Mouse (Mus musculus) 3T3-L1 (cell line): ENCODE results near the gene B4galt5.
"Not testable (repeated sequence)": the region's sequence is repeated elsewhere in the genome, so short reads cannot be mapped to it uniquely, and the experiment has no call there.

Source experiments
- DNase-seq: peaks from one replicate; pipeline ENCODE4 v3.0.0-alpha.2; 2015; ENCODE audit warnings: low read depth, low spot score

The B4galt5 gene

GRCm38 (mm10) chr2:167348376-167349282 is at the start of gene B4galt5:
Gene B4galt5, minus strand, starts transcription at chr2:167349183.
- DNase-seq = peak; percentile 14

- DNase-seq = not testable (repeated sequence)
Observed at GRCm38 (mm10) chr2:167396420-167396819, 47.4 kb upstream of the B4galt5 start.

GRCm38 (mm10) chr2:167394426-167394825 is 45.4 kb upstream of the B4galt5 start:
- DNase-seq = no peak

DNA sequence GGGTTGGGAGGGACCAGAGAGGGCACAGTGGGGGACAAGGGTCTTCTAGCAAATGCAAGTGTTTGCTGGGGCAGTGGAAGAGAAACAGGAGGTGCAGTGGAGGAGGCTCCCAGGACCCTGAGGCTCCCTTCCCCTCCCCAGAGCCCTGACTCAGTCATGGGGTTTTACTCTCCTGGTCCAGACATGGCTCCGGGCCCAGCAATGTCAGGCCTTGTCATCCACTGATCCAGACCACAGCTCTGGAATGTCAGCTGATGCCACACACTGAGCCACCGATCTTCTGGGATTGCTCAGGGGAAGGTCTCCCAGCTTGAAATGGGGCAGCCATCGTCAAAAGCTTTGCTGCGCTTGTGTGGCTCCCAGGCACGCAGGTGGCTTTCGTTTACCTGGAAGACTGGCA is 38.0 kb upstream of the B4galt5 start:
- peak; percentile 91 for DNase-seq

GRCm38 (mm10) chr2:167386456-167386855 is 37.5 kb upstream of the B4galt5 start:
- DNase-seq = peak; percentile 90

DNA sequence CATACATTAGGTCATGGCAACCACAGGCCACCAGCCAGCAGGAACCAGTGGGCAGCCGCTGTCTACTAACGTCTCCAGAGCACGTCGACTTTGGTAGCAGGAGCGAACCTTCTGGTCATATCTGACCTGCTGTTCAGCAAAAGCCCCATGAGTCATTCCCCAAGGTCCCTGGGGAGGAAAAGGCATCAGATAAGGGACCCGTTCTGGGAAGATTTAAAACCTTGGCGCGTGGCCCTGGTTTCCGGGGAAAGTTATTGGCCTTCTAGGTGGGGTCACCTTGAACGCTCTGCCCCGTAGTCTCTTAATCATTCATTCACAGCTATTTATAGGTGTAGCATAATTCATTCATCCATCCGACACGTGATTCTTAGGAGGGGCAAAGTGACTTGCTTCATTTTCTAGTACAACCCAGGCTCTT is 34.7 kb upstream of the B4galt5 start:
- peak; percentile 82 for DNase-seq

- DNase-seq = no peak
Observed at GRCm38 (mm10) chr2:167382389-167382788, 33.4 kb upstream of the B4galt5 start.

GRCm38 (mm10) chr2:167381596-167381995 is 32.6 kb upstream of the B4galt5 start:
- no peak for DNase-seq

DNA sequence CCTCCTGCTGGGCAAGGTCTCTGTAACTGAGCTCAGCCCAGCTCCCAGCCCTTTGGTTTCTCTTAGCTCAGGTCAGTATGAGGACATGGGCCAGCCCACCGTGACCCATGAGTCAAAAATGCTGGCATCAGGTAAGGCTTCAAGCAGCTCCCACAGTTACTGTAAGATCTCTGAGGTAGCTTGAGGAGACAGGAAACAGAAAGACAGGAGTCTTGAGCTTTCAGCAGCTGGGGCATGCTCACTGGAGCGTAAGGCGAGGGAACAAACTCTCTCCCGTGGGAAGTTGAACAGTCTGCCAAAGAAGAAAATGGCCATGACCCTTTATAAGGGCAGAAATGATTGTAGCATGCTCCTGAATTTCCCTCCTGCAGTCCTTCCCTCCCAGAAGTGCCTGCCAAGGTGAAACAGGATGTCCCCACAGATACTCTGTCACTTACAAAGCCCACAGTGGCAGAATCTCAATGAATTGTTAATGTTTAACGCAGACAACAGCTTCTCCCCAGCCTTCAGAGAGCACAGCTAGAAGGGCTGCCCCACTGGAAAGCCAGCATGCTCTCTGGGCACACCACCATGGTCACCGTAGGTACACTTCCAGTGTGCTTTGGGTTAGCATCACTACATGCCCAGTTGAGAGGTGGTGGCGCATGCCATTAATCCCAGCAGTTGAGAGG is 31.8 kb upstream of the B4galt5 start:
- peak; percentile 59 for DNase-seq

DNA sequence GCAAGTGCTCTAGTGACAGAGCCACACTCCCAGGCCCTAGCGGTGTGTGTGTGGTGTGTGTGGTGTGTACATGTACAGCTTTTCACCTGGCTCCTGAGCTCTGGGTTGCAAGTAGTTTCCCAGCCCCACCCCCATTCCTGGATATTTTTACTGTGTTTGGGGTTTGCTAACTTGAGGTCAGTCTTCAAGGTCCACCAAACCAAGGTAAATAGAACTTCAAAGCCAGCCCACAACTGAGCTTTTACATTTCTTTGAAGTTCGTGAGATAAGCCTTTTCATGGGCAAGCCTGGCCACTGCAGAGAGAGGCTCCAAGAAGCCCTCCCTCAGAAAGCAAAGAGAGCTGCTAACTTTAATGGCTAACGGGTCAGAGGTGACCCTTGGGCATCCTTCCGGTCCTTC is 30.0 kb upstream of the B4galt5 start:
- no peak for DNase-seq

GRCm38 (mm10) chr2:167377697-167378096 is 28.7 kb upstream of the B4galt5 start:
- no peak for DNase-seq

DNA sequence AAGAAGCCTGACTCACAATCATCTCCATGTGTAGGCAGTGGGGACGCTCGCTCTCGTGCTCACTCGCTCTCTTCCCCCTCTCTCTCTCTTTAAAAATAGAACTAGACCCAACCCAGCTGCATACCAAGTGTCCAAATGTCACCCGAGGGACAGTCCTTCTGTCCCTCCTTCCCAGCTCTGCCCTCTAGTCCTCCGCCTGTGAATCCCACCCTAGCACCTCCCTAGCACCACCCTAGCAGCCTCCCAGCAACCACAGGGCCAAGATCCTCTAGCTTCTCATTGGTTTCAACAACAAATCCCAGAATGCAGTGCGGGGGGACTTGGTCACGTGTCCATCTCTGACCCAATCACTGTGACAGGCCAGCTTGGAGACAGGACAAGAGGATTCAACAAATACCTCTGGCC is 27.2 kb upstream of the B4galt5 start:
- DNase-seq = no peak

DNA sequence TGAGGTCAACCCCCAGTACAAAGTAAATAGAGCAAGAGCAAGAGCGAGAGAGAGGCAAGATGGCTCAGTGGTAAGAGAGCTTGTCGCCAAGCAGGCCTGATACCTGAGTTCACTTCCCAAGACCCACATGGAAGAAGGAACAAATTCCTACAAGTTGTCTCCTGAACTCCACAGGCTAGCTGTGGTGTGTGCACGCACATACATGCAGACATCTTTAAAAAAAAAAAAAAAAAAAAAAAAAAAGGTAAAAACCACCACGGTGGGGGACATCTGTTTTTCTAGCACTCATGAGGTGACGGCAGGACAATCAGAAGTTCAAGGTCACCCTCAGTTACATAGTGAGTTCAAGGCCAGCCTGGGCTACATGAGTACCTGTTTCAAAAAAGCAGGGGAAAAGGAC is 26.7 kb upstream of the B4galt5 start:
- no peak for DNase-seq

DNA sequence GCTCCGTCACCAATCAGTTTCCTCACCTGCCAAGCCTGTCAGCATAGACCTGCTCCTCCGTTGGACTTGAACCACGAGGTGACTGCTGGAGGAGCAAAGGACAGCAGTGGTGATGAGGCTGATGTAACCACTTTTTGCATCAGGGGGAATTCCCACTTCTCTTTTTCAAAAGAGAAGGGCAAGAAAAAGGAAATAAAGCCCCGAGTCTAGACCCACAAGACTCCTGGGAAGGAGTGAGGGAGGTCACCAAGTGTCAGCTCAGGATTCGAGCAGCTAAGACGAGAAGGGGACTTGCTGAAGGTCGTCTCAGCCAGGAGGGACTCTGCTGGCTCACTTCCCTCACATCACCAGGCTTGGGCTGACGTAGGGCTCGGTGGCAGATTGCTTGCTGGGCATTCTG is 26.2 kb upstream of the B4galt5 start:
- no peak for DNase-seq

DNA sequence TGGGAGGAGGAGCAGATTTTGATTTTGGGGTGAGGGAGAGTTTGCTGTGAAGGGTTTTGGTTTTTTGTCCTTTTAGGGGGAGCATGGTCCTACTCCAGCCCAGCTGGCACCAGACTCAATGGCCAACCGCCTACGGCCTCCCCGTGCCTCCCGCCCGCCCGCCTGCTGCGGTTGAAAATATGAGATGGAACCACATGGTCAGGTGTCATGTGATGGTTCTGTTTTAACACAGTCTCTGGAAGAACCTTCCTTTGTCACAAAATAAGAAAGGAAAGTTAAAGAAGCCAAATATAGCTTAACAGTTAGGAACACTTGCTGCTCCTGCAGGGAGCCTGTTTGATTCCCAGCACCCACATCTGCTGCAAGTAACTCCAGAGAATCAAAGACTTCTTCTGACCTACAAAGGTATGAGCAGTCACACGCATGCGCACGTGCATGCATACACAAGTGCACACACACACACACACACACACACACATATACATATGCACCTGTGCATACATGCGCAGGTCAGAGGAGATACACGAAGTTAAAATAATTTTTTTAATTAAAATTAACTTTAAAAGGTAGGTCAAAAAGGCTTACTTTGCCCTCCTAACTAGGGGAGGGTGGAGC is 25.3 kb upstream of the B4galt5 start:
- DNase-seq = no peak

- peak; percentile 90 for DNase-seq
Observed at GRCm38 (mm10) chr2:167373266-167373665, 24.3 kb upstream of the B4galt5 start.

DNA sequence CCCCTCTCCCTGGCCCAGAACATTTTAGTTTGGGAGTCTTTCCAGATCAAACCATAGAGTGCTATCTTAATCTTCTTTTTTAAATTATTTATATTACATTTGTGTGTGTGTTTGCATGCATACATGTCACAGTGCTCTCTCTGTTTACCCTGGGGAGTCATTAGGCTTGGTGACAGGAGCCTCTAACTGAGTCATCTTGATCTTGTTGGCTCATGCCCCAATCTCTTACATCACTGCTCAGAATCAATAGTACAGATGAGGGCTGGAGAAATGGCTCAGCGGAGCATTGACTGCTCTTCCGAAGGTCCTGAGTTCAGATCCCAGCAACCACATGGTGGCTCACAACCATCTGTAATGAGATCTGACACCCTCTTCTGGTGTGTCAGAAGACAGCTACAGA is 22.5 kb upstream of the B4galt5 start:
- no peak for DNase-seq

- no peak for DNase-seq
Observed at GRCm38 (mm10) chr2:167368328-167368727, 19.3 kb upstream of the B4galt5 start.

DNA sequence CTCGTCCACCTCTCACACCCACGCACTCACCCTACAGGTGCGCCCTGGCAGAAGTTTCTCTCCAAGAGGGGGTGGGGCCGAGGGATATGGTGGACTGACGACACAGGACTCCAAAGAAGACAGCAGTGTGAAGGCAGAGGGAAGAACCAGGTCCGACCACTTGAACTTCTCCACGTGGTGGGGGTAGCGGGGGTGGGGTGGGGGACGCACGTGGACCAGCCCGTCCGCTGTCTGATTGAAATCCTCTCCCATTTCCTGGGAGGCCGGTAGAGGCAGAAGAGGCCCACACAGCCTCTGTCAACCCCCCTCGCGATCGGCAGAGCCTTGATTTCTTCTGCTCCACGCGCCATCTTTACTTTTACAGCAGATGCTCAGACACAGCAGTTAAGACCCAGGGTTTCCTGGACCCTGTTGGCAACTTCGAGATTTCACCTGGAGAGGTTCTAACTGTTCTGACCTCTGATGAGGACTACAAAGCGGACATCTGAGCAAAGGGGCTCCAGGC is 18.8 kb upstream of the B4galt5 start:
- DNase-seq = no peak

- no peak for DNase-seq
Observed at GRCm38 (mm10) chr2:167367325-167367724, 18.3 kb upstream of the B4galt5 start.

DNA sequence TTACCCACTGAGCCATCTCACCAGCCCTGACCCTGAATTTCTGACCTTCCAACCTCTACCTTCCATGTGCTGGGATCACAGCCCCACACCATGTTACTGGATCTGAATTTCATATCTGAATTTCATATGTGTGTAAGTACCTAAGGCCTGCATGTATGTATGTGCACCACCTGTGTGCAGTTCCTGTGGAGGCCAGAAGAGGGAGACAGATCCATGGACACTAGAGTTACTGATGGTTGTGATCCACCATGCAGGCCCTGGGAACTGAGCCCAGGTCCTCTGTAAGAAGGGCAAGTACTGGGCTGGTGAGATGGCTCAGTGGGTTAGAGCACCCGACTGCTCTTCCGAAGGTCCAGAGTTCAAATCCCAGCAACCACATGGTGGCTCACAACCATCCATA is 16.1 kb upstream of the B4galt5 start:
- no peak for DNase-seq
